Comparison of ENCODE assay signal across 14 mouse cellular contexts in genomic region chr17:29531757-29532384, GRCm38 (mm10). TPM values are rescaled to one million over a fixed set of nuclear protein-coding genes. Genes with fewer than 3 reads are reported as not detected.
DNase-seq lines count a peak whose midpoint lies in the region; ATAC-seq and TF ChIP-seq lines count a peak whose summit lies in the region.
"Had no signal": no experiment of that assay in that cellular context is flagged by ENCODE, and none has a peak within 500 bp of the region (broad histone marks: within the 10 kb centered on the region; RNA-seq: fewer than 3 reads in every experiment).

No protein-coding gene starts in this region.

- no peak overlapping the region for H3K9ac ChIP-seq in embryonic facial prominence, embryonic 12.5 days
- no peak overlapping the region for H3K9ac ChIP-seq in midbrain, postnatal 0 days (replicated peaks; ENCODE audit: low read length, poor library complexity, severe bottlenecking)
- H3K9ac ChIP-seq in midbrain, embryonic 16.5 days (ENCODE audit: low read depth, low read length), result no peak overlapping the region
- H3K9ac ChIP-seq: hindbrain, embryonic 12.5 days; neural tube, embryonic 15.5 days had no signal

- DNase-seq in embryonic facial prominence, embryonic 10.5 days (ENCODE audit: low spot score), result no peak
- DNase-seq in midbrain, postnatal 0 days (ENCODE audit: low spot score), result peak; percentile 17
- peak; percentile 26 for DNase-seq in lung, postnatal 36 days
- peak; percentile 70 to 83 for DNase-seq in thymus, postnatal 36 days
- no peak for DNase-seq in embryo, embryonic 10 days (ENCODE audit: low spot score)
- DNase-seq in c-Kit-positive CD71-positive TER-119-positive erythroid progenitor cells, embryonic 14.5 days (ENCODE audit: low spot score), result no peak
- DNase-seq: adrenal gland, postnatal 10 days had no signal

- no peaks in the 10 kb centered on the region for H3K36me3 ChIP-seq in embryonic facial prominence, embryonic 12.5 days
- H3K36me3 ChIP-seq in embryonic facial prominence, embryonic 10.5 days (replicated peaks), result no peaks in the 10 kb centered on the region
- H3K36me3 ChIP-seq in midbrain, postnatal 0 days (ENCODE audit: insufficient read depth, low read length), result no peaks in the 10 kb centered on the region
- no peaks in the 10 kb centered on the region for H3K36me3 ChIP-seq in midbrain, embryonic 16.5 days (ENCODE audit: control insufficient read depth, insufficient read depth, low read length)
- H3K36me3 ChIP-seq: hindbrain, embryonic 12.5 days; neural tube, embryonic 15.5 days had no signal

- ATAC-seq in embryonic facial prominence, embryonic 12.5 days (ENCODE audit: insufficient number of reproducible peaks, insufficient read depth, low FRiP score, low TSS enrichment), result 0 out of 2 replicates have a peak, but pooled peaks have one; percentile 15
- no peak for ATAC-seq in midbrain, postnatal 0 days (ENCODE audit: low FRiP score)
- no peak for ATAC-seq in midbrain, embryonic 16.5 days

- H3K4me3 ChIP-seq in embryonic facial prominence, embryonic 12.5 days, result no peak overlapping the region
- H3K4me3 ChIP-seq in embryonic facial prominence, embryonic 10.5 days, result no peak overlapping the region
- H3K4me3 ChIP-seq in midbrain, postnatal 0 days (ENCODE audit: low read depth, low read length), result no peak overlapping the region
- no peak overlapping the region for H3K4me3 ChIP-seq in midbrain, embryonic 16.5 days (ENCODE audit: low read depth, low read length)
- H3K4me3 ChIP-seq: hindbrain, embryonic 12.5 days; neural tube, embryonic 15.5 days had no signal

- H3K4me2 ChIP-seq in embryonic facial prominence, embryonic 12.5 days (replicated peaks), result no peak overlapping the region
- H3K4me2 ChIP-seq in midbrain, postnatal 0 days (ENCODE audit: low read depth, low read length, poor library complexity, severe bottlenecking), result no peak overlapping the region
- H3K4me2 ChIP-seq in midbrain, embryonic 16.5 days (ENCODE audit: low read length), result no peak overlapping the region
- H3K4me2 ChIP-seq: hindbrain, embryonic 12.5 days; neural tube, embryonic 15.5 days had no signal

- no peak for TF ChIP-seq CTCF in midbrain, postnatal 0 days (IDR thresholded peaks at IDR 0.05)

- H3K27me3 ChIP-seq in embryonic facial prominence, embryonic 12.5 days, result no peaks in the 10 kb centered on the region
- H3K27me3 ChIP-seq in embryonic facial prominence, embryonic 10.5 days (replicated peaks; ENCODE audit: low read depth, poor library complexity, severe bottlenecking), result no peaks in the 10 kb centered on the region
- no peaks in the 10 kb centered on the region for H3K27me3 ChIP-seq in midbrain, postnatal 0 days (ENCODE audit: insufficient read depth, low read length)
- H3K27me3 ChIP-seq in midbrain, embryonic 16.5 days (ENCODE audit: control insufficient read depth, insufficient read depth, low read depth, low read length), result no peaks in the 10 kb centered on the region
- H3K27me3 ChIP-seq: hindbrain, embryonic 12.5 days; neural tube, embryonic 15.5 days had no signal

- H3K27ac ChIP-seq in embryonic facial prominence, embryonic 12.5 days, result 0 out of 2 replicates have a peak overlapping the region, but pooled peaks have one; percentile 0
- no peak overlapping the region for H3K27ac ChIP-seq in embryonic facial prominence, embryonic 10.5 days (replicated peaks)
- no peak overlapping the region for H3K27ac ChIP-seq in midbrain, postnatal 0 days (ENCODE audit: low read depth, low read length)
- H3K27ac ChIP-seq in midbrain, embryonic 16.5 days (ENCODE audit: low read length), result no peak overlapping the region
- H3K27ac ChIP-seq: hindbrain, embryonic 12.5 days; neural tube, embryonic 15.5 days had no signal

- WGBS in embryonic facial prominence, embryonic 12.5 days, result 73% methylated on average over 10 of the region's 10 CpGs
- WGBS in embryonic facial prominence, embryonic 10.5 days, result 84% methylated on average over 10 of the region's 10 CpGs
- 57% methylated on average over 10 of the region's 10 CpGs for whole genome bisulfite sequencing in midbrain, postnatal 0 days
- 60% methylated on average over 10 of the region's 10 CpGs for WGBS in midbrain, embryonic 16.5 days

- H3K4me1 ChIP-seq in embryonic facial prominence, embryonic 12.5 days, result no peaks in the 10 kb centered on the region
- H3K4me1 ChIP-seq in embryonic facial prominence, embryonic 10.5 days, result peaks cover 6% of the 10 kb centered on the region; the same call in 1 of the 2 replicates
- no peaks in the 10 kb centered on the region for H3K4me1 ChIP-seq in midbrain, postnatal 0 days (ENCODE audit: insufficient read depth, low read length)
- no peaks in the 10 kb centered on the region for H3K4me1 ChIP-seq in midbrain, embryonic 16.5 days (ENCODE audit: control insufficient read depth, insufficient read depth, low read length)

- no peaks in the 10 kb centered on the region for H3K9me3 ChIP-seq in embryonic facial prominence, embryonic 12.5 days
- H3K9me3 ChIP-seq in embryonic facial prominence, embryonic 10.5 days, result 0 out of 2 replicates have a peak, but pooled peaks cover 2% of the 10 kb centered on the region
- no peaks in the 10 kb centered on the region for H3K9me3 ChIP-seq in midbrain, postnatal 0 days (ENCODE audit: low read length)
- 0 out of 2 replicates have a peak, but pooled peaks cover 2% of the 10 kb centered on the region for H3K9me3 ChIP-seq in midbrain, embryonic 16.5 days (replicated peaks; ENCODE audit: control insufficient read depth, low read length, poor library complexity, severe bottlenecking)
- H3K9me3 ChIP-seq: hindbrain, embryonic 12.5 days; neural tube, embryonic 15.5 days had no signal

RNA-seq across cellular contexts. Expression of gene Gm17657, which starts 17.6 kb away (rescaled TPM):
- polyA plus RNA-seq in embryonic facial prominence, embryonic 12.5 days (2016; fragmentation: Nextera tagmentation; extraction: Ambion mirVana), result not detected in 2 replicates
- polyA plus RNA-seq in embryonic facial prominence, embryonic 10.5 days (2016; fragmentation: Nextera tagmentation; extraction: Ambion mirVana), result not detected in 2 replicates
- not detected in 2 replicates for total RNA-seq in midbrain, postnatal 0 days (2014; rRNA removed)
- not detected in 2 replicates for polyA plus RNA-seq in midbrain, postnatal 0 days (2015; fragmentation: Nextera tagmentation; extraction: Ambion mirVana)
- polyA plus RNA-seq in midbrain, embryonic 16.5 days (2015; fragmentation: Nextera tagmentation; extraction: Ambion mirVana), result not detected in 2 replicates
- total RNA-seq: adrenal gland, postnatal 10 days; layer of hippocampus, adult 8-10 months had no signal
- polyA plus RNA-seq: cortical plate, adult 2 months; hindbrain, embryonic 12.5 days; liver, embryonic 16.5 days; neural tube, embryonic 15.5 days had no signal

RNA-seq across cellular contexts. Expression of gene Tbc1d22b, which starts 17.7 kb away (rescaled TPM):
- polyA plus RNA-seq in embryonic facial prominence, embryonic 12.5 days (2016; fragmentation: Nextera tagmentation; extraction: Ambion mirVana), result 19.0 and 19.1 TPM in 2 replicates
- 18.4 and 19.5 TPM in 2 replicates for polyA plus RNA-seq in embryonic facial prominence, embryonic 10.5 days (2016; fragmentation: Nextera tagmentation; extraction: Ambion mirVana)
- 47.3 and 52.0 TPM in 2 replicates for total RNA-seq in midbrain, postnatal 0 days (2014; rRNA removed)
- 30.7 and 31.7 TPM in 2 replicates for polyA plus RNA-seq in midbrain, postnatal 0 days (2015; fragmentation: Nextera tagmentation; extraction: Ambion mirVana)
- 29.5 and 32.2 TPM in 2 replicates for polyA plus RNA-seq in midbrain, embryonic 16.5 days (2015; fragmentation: Nextera tagmentation; extraction: Ambion mirVana)

RNA-seq across cellular contexts. Expression of gene Tmem217, which starts 20.3 kb away (rescaled TPM):
- polyA plus RNA-seq in embryonic facial prominence, embryonic 12.5 days (2016; fragmentation: Nextera tagmentation; extraction: Ambion mirVana), result 1.8 and 2.4 TPM in 2 replicates
- polyA plus RNA-seq in embryonic facial prominence, embryonic 10.5 days (2016; fragmentation: Nextera tagmentation; extraction: Ambion mirVana), result 1.0 and 1.5 TPM in 2 replicates
- not detected in 2 replicates for total RNA-seq in midbrain, postnatal 0 days (2014; rRNA removed)
- 0.71 and 0.84 TPM in 2 replicates for polyA plus RNA-seq in midbrain, postnatal 0 days (2015; fragmentation: Nextera tagmentation; extraction: Ambion mirVana)
- 0.89 and 1.3 TPM in 2 replicates for polyA plus RNA-seq in midbrain, embryonic 16.5 days (2015; fragmentation: Nextera tagmentation; extraction: Ambion mirVana)
- total RNA-seq: adrenal gland, postnatal 10 days; layer of hippocampus, adult 8-10 months had no signal
- polyA plus RNA-seq: liver, embryonic 16.5 days had no signal

RNA-seq across cellular contexts. Expression of gene Pim1, which starts 41.3 kb away (rescaled TPM):
- 20.1 and 20.3 TPM in 2 replicates for polyA plus RNA-seq in embryonic facial prominence, embryonic 12.5 days (2016; fragmentation: Nextera tagmentation; extraction: Ambion mirVana)
- polyA plus RNA-seq in embryonic facial prominence, embryonic 10.5 days (2016; fragmentation: Nextera tagmentation; extraction: Ambion mirVana), result 31.6 and 33.2 TPM in 2 replicates
- 8.3 and 10.9 TPM in 2 replicates for total RNA-seq in midbrain, postnatal 0 days (2014; rRNA removed)
- 10.6 and 12.7 TPM in 2 replicates for polyA plus RNA-seq in midbrain, postnatal 0 days (2015; fragmentation: Nextera tagmentation; extraction: Ambion mirVana)
- polyA plus RNA-seq in midbrain, embryonic 16.5 days (2015; fragmentation: Nextera tagmentation; extraction: Ambion mirVana), result 7.3 and 7.6 TPM in 2 replicates

Comparison
In these comparisons a context has a peak if more than half of its experiments do, and no peak if none do; other contexts are left out.
1. DNase-seq: peak in midbrain, postnatal 0 days (single experiment), lung, postnatal 36 days (single experiment) and thymus, postnatal 36 days (2 of 2); none in embryonic facial prominence, embryonic 10.5 days (single experiment), embryo, embryonic 10 days (single experiment) and c-Kit-positive CD71-positive TER-119-positive erythroid progenitor cells, embryonic 14.5 days (single experiment).